Mouse (Mus musculus) stomach, postnatal 0 days (tissue): ENCODE data around the gene Skp1a. TPM values are rescaled to one million over a fixed set of nuclear protein-coding genes. Genes with fewer than 3 reads are reported as not detected.

Experiments
- ATAC-seq: fragments of 200-750 bp; cut with Nextera tagmentation; 2 replicates; pipeline ENCODE4 v1.8.0; 2017; ENCODE audit not compliant: low FRiP score, low TSS enrichment
- DNase-seq: peaks from one replicate; pipeline ENCODE4 v3.0.0-alpha.2; 2016; ENCODE audit warnings: low spot score
- H3K27ac ChIP-seq: fragments of 300-500 bp; sonication (generic); replicated peaks from 2 replicates; pipeline ENCODE4 v1.5.1; 2014; ENCODE audit warnings: mild to moderate bottlenecking, control low read depth
- H3K27me3 ChIP-seq: fragments of 300-500 bp; sonication (generic); 2 replicates; pipeline ENCODE4 v1.6.1; 2014; ENCODE audit warnings: low read length; ENCODE audit not compliant: control insufficient read depth, insufficient read depth
- H3K36me3 ChIP-seq: fragments of 300-500 bp; sonication (generic); 2 replicates; pipeline ENCODE4 v1.6.1; 2014; ENCODE audit warnings: low read length, mixed read lengths; ENCODE audit not compliant: control insufficient read depth, insufficient read depth
- H3K4me1 ChIP-seq: fragments of 300-500 bp; sonication (generic); replicated peaks from 2 replicates; pipeline ENCODE4 v1.6.1; 2014; ENCODE audit warnings: antibody characterized with exemption; ENCODE audit not compliant: control insufficient read depth, insufficient read depth
- H3K4me2 ChIP-seq: fragments of 300-500 bp; sonication (generic); replicated peaks from 2 replicates; pipeline ENCODE4 v1.6.1; 2014; ENCODE audit warnings: low read depth, mild to moderate bottlenecking, control low read depth, moderate library complexity
- H3K4me3 ChIP-seq: fragments of 300-500 bp; sonication (generic); 2 replicates; pipeline ENCODE4 v1.5.1; 2014; ENCODE audit warnings: low read depth, low read length, control low read depth
- H3K9ac ChIP-seq: fragments of 300-500 bp; sonication (generic); 2 replicates; pipeline ENCODE4 v1.6.1; 2014; ENCODE audit warnings: mild to moderate bottlenecking, low read length, control low read depth, mixed read lengths
- H3K9me3 ChIP-seq: fragments of 300-500 bp; sonication (generic); 2 replicates; pipeline ENCODE4 v1.6.1; 2016; ENCODE audit warnings: low read length; ENCODE audit not compliant: control insufficient read depth
- CTCF ChIP-seq: IDR thresholded peaks from 2 replicates; pipeline ENCODE4 v1.5.1; 2016; ENCODE audit warnings: antibody characterized with exemption, low read depth, mild to moderate bottlenecking, moderate library complexity
- EP300 ChIP-seq: optimal IDR thresholded peaks from 2 replicates; pipeline ENCODE3; 2016; ENCODE audit warnings: antibody characterized with exemption
- WGBS: fragments of 180-500 bp; shearing (Covaris S2); extraction: QIAGEN DNeasy Blood & Tissue Kit; methylation state at CpG from one replicate; pipeline ENCODE4 v1.1.7; 2014; 5-methylcytosine and 5-hydroxymethylcytosine counted together
- polyA plus RNA-seq: library from polyadenylated mRNA; unstranded; fragments of >200 nt; fragmentation: Nextera tagmentation; extraction: Ambion mirVana; gene quantifications from 2 replicates; pipeline ENCODE4 v1.2.1, GENCODE M21; 2015

Skp1a gene
- polyA plus RNA-seq, 1 experiment from 2014 or later: 542 TPM

- no peak overlapping the region for H3K27ac ChIP-seq
- ATAC-seq: no peak
- TF ChIP-seq CTCF (no peak), EP300 (no peak)
- no peaks in the 10 kb centered on the region for H3K27me3 ChIP-seq
- no peaks in the 10 kb centered on the region for H3K9me3 ChIP-seq
- H3K4me2 ChIP-seq: no peak overlapping the region
- 0 out of 2 replicates have a peak, but pooled peaks cover 3% of the 10 kb centered on the region for H3K4me1 ChIP-seq
- no peak overlapping the region for H3K4me3 ChIP-seq
- no peaks in the 10 kb centered on the region for H3K36me3 ChIP-seq
- H3K9ac ChIP-seq: no peak overlapping the region
- DNase-seq: no peak
- WGBS: 78% methylated on average over 4 of the region's 4 CpGs
These were observed 42.1 kb downstream of the Skp1a start for GRCm38 (mm10) chr11:52273942-52274330.

DNA sequence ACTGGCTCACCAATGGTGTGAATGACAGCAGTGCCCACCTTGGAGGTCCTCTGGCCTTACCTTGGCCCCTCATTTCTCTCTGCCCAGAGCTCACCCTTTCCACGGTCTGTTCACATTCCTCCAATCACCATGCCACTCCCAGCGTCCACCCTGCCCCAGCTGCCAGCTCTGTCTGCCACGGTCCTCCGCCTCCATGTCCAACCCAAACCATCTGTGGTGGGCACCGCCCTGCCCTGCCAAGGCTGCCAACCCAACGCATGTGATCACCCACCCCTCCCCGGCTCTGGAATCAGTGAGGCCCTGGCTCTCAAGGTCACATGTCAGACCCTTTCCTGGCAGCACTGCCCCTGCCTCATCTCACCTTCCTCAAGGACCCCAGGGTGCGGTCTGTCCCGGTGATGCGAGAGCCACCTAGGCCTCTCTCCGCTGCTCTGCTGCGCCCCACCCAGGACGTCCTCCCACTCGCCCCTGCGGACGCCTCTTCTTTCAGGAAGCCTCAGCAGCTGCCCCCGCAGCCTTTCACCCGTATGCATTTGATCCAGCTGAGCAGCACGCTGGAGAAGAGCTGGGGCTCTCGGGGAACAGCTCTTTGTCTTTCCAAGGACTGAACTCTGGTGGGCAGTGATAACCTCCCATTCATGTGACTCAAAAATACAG is 42.8 kb downstream of the Skp1a start:
- Histone ChIP-seq H3K9ac (no peak overlapping the region), H3K27ac (no peak overlapping the region), H3K9me3 (no peaks in the 10 kb centered on the region), H3K27me3 (no peaks in the 10 kb centered on the region), H3K4me1 (0 out of 2 replicates have a peak, but pooled peaks cover 3% of the 10 kb centered on the region), H3K4me2 (no peak overlapping the region), H3K4me3 (no peak overlapping the region), H3K36me3 (no peaks in the 10 kb centered on the region)
- no peak; the same call in 1 of the 2 replicates for ATAC-seq
- 86% methylated on average over 20 of the region's 20 CpGs for WGBS
- DNase-seq: no peak
- TF ChIP-seq EP300 (no peak), CTCF (no peak)

GRCm38 (mm10) chr11:52275366-52275765 is 43.6 kb downstream of the Skp1a start:
- no peak for DNase-seq
- H3K9me3 ChIP-seq: no peaks in the 10 kb centered on the region
- no peak overlapping the region for H3K4me3 ChIP-seq
- no peak overlapping the region for H3K9ac ChIP-seq
- ATAC-seq: no peak
- H3K27me3 ChIP-seq: no peaks in the 10 kb centered on the region
- no peak overlapping the region for H3K27ac ChIP-seq
- no peaks in the 10 kb centered on the region for H3K36me3 ChIP-seq
- WGBS: 82% methylated on average over 8 of the region's 8 CpGs
- H3K4me1 ChIP-seq: 0 out of 2 replicates have a peak, but pooled peaks cover 3% of the 10 kb centered on the region
- no peak for TF ChIP-seq CTCF
- no peak for TF ChIP-seq EP300
- no peak overlapping the region for H3K4me2 ChIP-seq

GRCm38 (mm10) chr11:52275774-52276555 is 44.2 kb downstream of the Skp1a start:
- no peak overlapping the region for H3K27ac ChIP-seq
- 0 out of 2 replicates have a peak, but pooled peaks cover 3% of the 10 kb centered on the region for H3K4me1 ChIP-seq
- no peak overlapping the region for H3K4me3 ChIP-seq
- no peaks in the 10 kb centered on the region for H3K9me3 ChIP-seq
- no peak for DNase-seq
- no peak for ATAC-seq
- WGBS: 81% methylated on average over 9 of the region's 9 CpGs
- no peaks in the 10 kb centered on the region for H3K27me3 ChIP-seq
- TF ChIP-seq CTCF: no peak
- TF ChIP-seq EP300: no peak
- no peak overlapping the region for H3K4me2 ChIP-seq
- H3K9ac ChIP-seq: no peak overlapping the region
- no peaks in the 10 kb centered on the region for H3K36me3 ChIP-seq

- H3K27ac ChIP-seq: no peak overlapping the region
- TF ChIP-seq CTCF (no peak), EP300 (no peak)
- H3K36me3 ChIP-seq: no peaks in the 10 kb centered on the region
- H3K27me3 ChIP-seq: no peaks in the 10 kb centered on the region
- WGBS: 89% methylated on average over 8 of the region's 8 CpGs
- no peaks in the 10 kb centered on the region for H3K9me3 ChIP-seq
- ATAC-seq (no peak), DNase-seq (no peak)
- H3K4me1 ChIP-seq: 0 out of 2 replicates have a peak, but pooled peaks cover 3% of the 10 kb centered on the region
- no peak overlapping the region for H3K4me2 ChIP-seq
- no peak overlapping the region for H3K4me3 ChIP-seq
- H3K9ac ChIP-seq: no peak overlapping the region
These were observed 45.2 kb downstream of the Skp1a start for GRCm38 (mm10) chr11:52276961-52277391.
